Mouse (Mus musculus) hindbrain, embryonic 16.5 days (tissue): ENCODE data around the gene Kif2c. TPM values are rescaled to one million over a fixed set of nuclear protein-coding genes. Genes with fewer than 3 reads are reported as not detected.

Experiments used
- ATAC-seq: fragments of 200-750 bp; cut with Nextera tagmentation; 2 replicates; pipeline ENCODE4 v1.8.0; 2017; ENCODE audit warnings: moderate TSS enrichment, moderate library complexity
- H3K27ac ChIP-seq: fragments of 300-500 bp; sonication (generic); 2 replicates; pipeline ENCODE4 v1.5.1; 2014; ENCODE audit warnings: low read depth, mild to moderate bottlenecking, control low read depth, low read length, moderate library complexity
- H3K27me3 ChIP-seq: fragments of 300-500 bp; sonication (generic); replicated peaks from 2 replicates; pipeline ENCODE4 v1.6.1; 2014; ENCODE audit warnings: low read length; ENCODE audit not compliant: control insufficient read depth, insufficient read depth
- H3K36me3 ChIP-seq: fragments of 300-500 bp; sonication (generic); 2 replicates; pipeline ENCODE4 v1.6.1; 2014; ENCODE audit warnings: mild to moderate bottlenecking, low read length, moderate library complexity, mixed read lengths; ENCODE audit not compliant: control insufficient read depth, insufficient read depth
- H3K4me1 ChIP-seq: fragments of 300-500 bp; sonication (generic); 2 replicates; pipeline ENCODE4 v1.6.1; 2014; ENCODE audit warnings: low read depth, low read length; ENCODE audit not compliant: control insufficient read depth, insufficient read depth
- H3K4me2 ChIP-seq: fragments of 300-500 bp; sonication (generic); 2 replicates; pipeline ENCODE4 v1.6.1; 2014; ENCODE audit warnings: mild to moderate bottlenecking, low read length, control low read depth, moderate library complexity
- H3K4me3 ChIP-seq: fragments of 300-500 bp; sonication (generic); 2 replicates; pipeline ENCODE4 v1.5.1; 2014; ENCODE audit warnings: mild to moderate bottlenecking, low read length, control low read depth, moderate library complexity
- H3K9ac ChIP-seq: fragments of 300-500 bp; sonication (generic); 2 replicates; pipeline ENCODE4 v1.6.1; 2014; ENCODE audit warnings: low read depth, mild to moderate bottlenecking, control low read depth, low read length, moderate library complexity
- H3K9me3 ChIP-seq: fragments of 300-500 bp; sonication (generic); 2 replicates; pipeline ENCODE4 v1.6.1; 2014; ENCODE audit warnings: mild to moderate bottlenecking, low read length, moderate library complexity; ENCODE audit not compliant: control insufficient read depth
- WGBS: fragments of 180-500 bp; shearing (Covaris S2); extraction: QIAGEN DNeasy Blood & Tissue Kit; methylation state at CpG from one replicate; pipeline ENCODE4 v1.1.7; 2014; 5-methylcytosine and 5-hydroxymethylcytosine counted together
- polyA plus RNA-seq: library from polyadenylated mRNA; unstranded; fragments of >200 nt; fragmentation: Nextera tagmentation; extraction: Ambion mirVana; gene quantifications from 2 replicates; pipeline ENCODE4 v1.2.1, GENCODE M21; 2015

The Kif2c gene
- polyA plus RNA-seq, 1 experiment from 2014 or later = 10.1 TPM

- no peak overlapping the region for H3K4me2 ChIP-seq
- no peak overlapping the region for H3K4me3 ChIP-seq
- no peaks in the 10 kb centered on the region for H3K9me3 ChIP-seq
- no peaks in the 10 kb centered on the region for H3K4me1 ChIP-seq
- 30% methylated on average over 15 of the region's 15 CpGs for WGBS
- H3K27ac ChIP-seq = no peak overlapping the region
- H3K27me3 ChIP-seq = no peaks in the 10 kb centered on the region
- no peak overlapping the region for H3K9ac ChIP-seq
- ATAC-seq = no peak
- H3K36me3 ChIP-seq = peaks cover 14% of the 10 kb centered on the region
Measured at GRCm38 (mm10) chr4:117146176-117146575, 36.3 kb downstream of the Kif2c start.

DNA sequence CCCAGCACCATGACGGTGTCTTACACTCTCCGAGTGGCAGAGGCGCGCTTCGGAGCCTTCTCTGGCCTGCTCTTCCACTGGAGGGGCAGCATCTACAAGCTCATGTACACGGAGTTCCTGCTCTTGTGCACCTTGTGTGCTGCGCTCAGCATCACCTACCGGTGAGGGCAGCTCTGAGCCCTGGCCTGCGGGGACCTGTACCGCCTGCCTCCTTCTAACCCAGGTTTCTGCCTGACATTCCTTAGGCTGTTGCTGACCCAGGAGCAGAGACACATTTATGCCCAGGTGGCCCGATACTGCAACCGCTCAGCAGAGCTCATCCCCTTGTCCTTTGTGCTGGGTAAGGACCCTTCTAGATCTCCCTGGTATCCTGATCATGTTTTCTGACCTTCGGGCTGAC, 37.2 kb downstream of the Kif2c start:
- Histone ChIP-seq H3K36me3 (peaks cover 5% of the 10 kb centered on the region), H3K9ac (no peak overlapping the region), H3K4me3 (no peak overlapping the region), H3K4me1 (no peaks in the 10 kb centered on the region), H3K9me3 (no peaks in the 10 kb centered on the region), H3K27me3 (no peaks in the 10 kb centered on the region), H3K27ac (no peak overlapping the region), H3K4me2 (no peak overlapping the region)
- WGBS = 96% methylated on average over 13 of the region's 13 CpGs
- no peak for ATAC-seq

- no peak overlapping the region for H3K4me3 ChIP-seq
- no peaks in the 10 kb centered on the region for H3K27me3 ChIP-seq
- no peaks in the 10 kb centered on the region for H3K9me3 ChIP-seq
- no peak overlapping the region for H3K9ac ChIP-seq
- ATAC-seq = no peak
- 63% methylated on average over 7 of the region's 7 CpGs for WGBS
- no peak overlapping the region for H3K4me2 ChIP-seq
- H3K4me1 ChIP-seq = no peaks in the 10 kb centered on the region
- H3K27ac ChIP-seq = no peak overlapping the region
- no peaks in the 10 kb centered on the region for H3K36me3 ChIP-seq
Measured at GRCm38 (mm10) chr4:117143023-117143422, 39.4 kb downstream of the Kif2c start.

- WGBS = 39% methylated on average over 4 of the region's 4 CpGs
- ATAC-seq = no peak
- Histone ChIP-seq H3K9ac (no peak overlapping the region), H3K4me1 (no peaks in the 10 kb centered on the region), H3K36me3 (no peaks in the 10 kb centered on the region), H3K4me3 (no peak overlapping the region), H3K27me3 (no peaks in the 10 kb centered on the region), H3K9me3 (no peaks in the 10 kb centered on the region), H3K27ac (no peak overlapping the region), H3K4me2 (no peak overlapping the region)
Measured at GRCm38 (mm10) chr4:117140613-117141012, 41.8 kb downstream of the Kif2c start.

- Histone ChIP-seq H3K36me3 (no peaks in the 10 kb centered on the region), H3K4me2 (no peak overlapping the region), H3K9ac (no peak overlapping the region), H3K4me1 (peaks cover 2% of the 10 kb centered on the region; the same call in 1 of the 2 replicates), H3K27me3 (no peaks in the 10 kb centered on the region), H3K9me3 (no peaks in the 10 kb centered on the region), H3K4me3 (no peak overlapping the region), H3K27ac (no peak overlapping the region)
- WGBS = 2% methylated on average over 2 of the region's 2 CpGs
- no peak for ATAC-seq
Measured at GRCm38 (mm10) chr4:117139217-117139612, 43.2 kb downstream of the Kif2c start.

GRCm38 (mm10) chr4:117138295-117139216, 43.9 kb downstream of the Kif2c start:
- H3K9me3 ChIP-seq = no peaks in the 10 kb centered on the region
- WGBS = 69% methylated on average over 16 of the region's 17 CpGs
- no peaks in the 10 kb centered on the region for H3K36me3 ChIP-seq
- H3K27ac ChIP-seq = no peak overlapping the region
- H3K4me1 ChIP-seq = peaks cover 3% of the 10 kb centered on the region; the same call in 1 of the 2 replicates
- no peak overlapping the region for H3K4me2 ChIP-seq
- no peak overlapping the region for H3K9ac ChIP-seq
- H3K27me3 ChIP-seq = no peaks in the 10 kb centered on the region
- no peak for ATAC-seq
- H3K4me3 ChIP-seq = no peak overlapping the region

DNA sequence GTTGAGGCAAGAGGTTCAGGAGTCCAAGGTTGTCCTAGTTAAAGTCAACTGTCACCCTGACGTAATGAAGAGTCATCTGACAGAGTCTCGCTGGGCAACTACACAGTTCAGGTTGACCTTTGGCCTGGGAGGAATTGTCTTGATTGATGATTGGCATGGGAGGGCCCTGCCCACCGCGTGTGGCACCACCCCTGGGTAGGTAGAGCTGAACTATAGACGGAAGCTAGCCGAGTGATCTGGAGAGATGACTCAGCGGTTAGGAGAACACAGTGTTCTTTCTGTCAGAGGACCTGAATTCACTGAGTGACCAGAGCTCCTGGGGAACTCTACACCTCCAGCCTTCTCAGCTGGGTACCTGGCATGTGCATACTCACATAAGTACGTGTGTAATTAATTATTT, 46.4 kb downstream of the Kif2c start:
- H3K27ac ChIP-seq = no peak overlapping the region
- no peaks in the 10 kb centered on the region for H3K9me3 ChIP-seq
- H3K36me3 ChIP-seq = peaks cover 5% of the 10 kb centered on the region; the same call in 1 of the 2 replicates
- H3K27me3 ChIP-seq = no peaks in the 10 kb centered on the region
- peaks cover 16% of the 10 kb centered on the region for H3K4me1 ChIP-seq
- no peak overlapping the region for H3K4me2 ChIP-seq
- no peak for ATAC-seq
- no peak overlapping the region for H3K9ac ChIP-seq
- WGBS = 24% methylated on average over 8 of the region's 8 CpGs
- no peak overlapping the region for H3K4me3 ChIP-seq

DNA sequence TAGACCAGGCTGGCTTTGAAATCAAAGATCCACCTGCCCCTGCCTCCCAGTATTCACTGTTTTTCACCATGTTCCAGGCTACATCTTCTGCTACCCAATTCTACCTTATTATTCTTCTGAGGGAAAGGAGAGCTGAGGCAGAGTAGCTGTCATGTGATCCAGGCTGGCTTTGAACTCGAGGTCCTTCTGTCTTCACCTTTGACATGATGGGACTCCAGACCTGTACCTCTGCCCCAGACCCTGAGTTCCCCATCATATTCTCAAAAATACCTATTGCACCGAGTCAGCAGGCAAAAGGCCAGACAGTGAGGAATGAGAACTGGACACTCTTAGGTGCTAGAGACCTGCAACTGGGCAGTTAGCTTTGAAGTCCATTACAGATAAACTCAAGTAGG, 47.8 kb downstream of the Kif2c start:
- Histone ChIP-seq H3K27me3 (no peaks in the 10 kb centered on the region), H3K4me2 (peak overlapping the region; percentile 84), H3K4me3 (no peak overlapping the region), H3K9me3 (no peaks in the 10 kb centered on the region), H3K36me3 (peaks cover 12% of the 10 kb centered on the region; the same call in 1 of the 2 replicates), H3K4me1 (peaks cover 16% of the 10 kb centered on the region), H3K27ac (no peak overlapping the region), H3K9ac (no peak overlapping the region)
- no peak for ATAC-seq
- WGBS = 36% methylated on average over 2 of the region's 2 CpGs

- H3K27me3 ChIP-seq = no peaks in the 10 kb centered on the region
- peak within 1 kb of the TSS; percentile 85 for H3K27ac ChIP-seq
- H3K9me3 ChIP-seq = no peaks in the 10 kb centered on the region
- 2% methylated on average over 38 of the region's 48 CpGs for WGBS
- peaks cover 16% of the 10 kb centered on the region for H3K4me1 ChIP-seq
- H3K4me3 ChIP-seq = peak within 1 kb of the TSS; percentile 80
- H3K9ac ChIP-seq = peak within 1 kb of the TSS; percentile 92
- peak; percentile 95 for ATAC-seq
- H3K4me2 ChIP-seq = peak within 1 kb of the TSS; percentile 84
- H3K36me3 ChIP-seq = peaks cover 12% of the 10 kb centered on the region; the same call in 1 of the 2 replicates
Measured at GRCm38 (mm10) chr4:117133817-117134600, 48.4 kb downstream of the Kif2c start, which contains the start of gene Plk3. Gene Plk3 (minus strand): TSS chr4:117133963.
